Comparison of ENCODE assay signal across 17 mouse cellular contexts in the genomic region with DNA sequence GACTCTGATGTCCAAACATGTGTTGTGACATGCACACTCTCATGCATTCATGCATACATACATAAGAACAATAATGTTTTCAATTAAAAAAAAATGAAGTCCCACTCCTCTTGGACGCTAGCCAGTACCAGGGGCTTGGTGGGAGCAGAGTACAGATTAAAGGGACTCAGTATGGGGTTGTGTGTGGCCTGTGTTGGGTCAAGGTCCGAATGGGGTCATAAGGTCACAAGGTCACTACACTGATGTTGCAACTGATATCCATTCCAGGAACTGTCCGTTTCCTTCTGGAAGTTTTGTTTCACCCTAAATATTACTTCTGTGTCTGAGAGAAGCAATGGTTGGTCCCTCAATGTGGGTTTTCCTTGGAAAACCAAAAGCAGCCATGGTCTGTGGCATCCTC.
"Had no signal": no experiment of that assay in that cellular context is flagged by ENCODE, and none has a peak within 500 bp of the region (broad histone marks: within the 10 kb centered on the region; RNA-seq: fewer than 3 reads in every experiment).

No protein-coding gene starts in this region.

- H3K27ac ChIP-seq: liver, embryonic 14.5 days; lung, embryonic 15.5 days; macrophage; midbrain, embryonic 12.5 days; midbrain, embryonic 15.5 days; neural tube, embryonic 12.5 days; stomach, embryonic 15.5 days; stomach, postnatal 0 days had no signal

- H3K4me2 ChIP-seq: lung, embryonic 15.5 days; midbrain, embryonic 12.5 days; midbrain, embryonic 15.5 days; neural tube, embryonic 12.5 days; stomach, embryonic 15.5 days had no signal

- ATAC-seq: lung, postnatal 0 days; midbrain, embryonic 15.5 days had no signal

- DNase-seq: lung, adult 2 months; lung, postnatal 14 days; lung, postnatal 36 days; right cerebral cortex, postnatal 14 days; thymus, adult 2 months; thymus, postnatal 25 days; thymus, postnatal 4 days had no signal

- H3K4me1 ChIP-seq: megakaryocyte, embryonic 14.5 days had no signal

- H3K27me3 ChIP-seq: lung, embryonic 15.5 days; midbrain, embryonic 12.5 days; midbrain, embryonic 15.5 days; neural tube, embryonic 12.5 days; stomach, embryonic 15.5 days had no signal

- H3K4me3 ChIP-seq: lung, embryonic 15.5 days; megakaryocyte, embryonic 14.5 days; midbrain, embryonic 12.5 days; midbrain, embryonic 15.5 days; neural tube, embryonic 12.5 days; stomach, embryonic 15.5 days had no signal

- H3K36me3 ChIP-seq: lung, embryonic 15.5 days; midbrain, embryonic 12.5 days; midbrain, embryonic 15.5 days; neural tube, embryonic 12.5 days; stomach, embryonic 15.5 days had no signal

- H3K9ac ChIP-seq: liver, embryonic 14.5 days; lung, embryonic 15.5 days; midbrain, embryonic 12.5 days; midbrain, embryonic 15.5 days; neural tube, embryonic 12.5 days; stomach, embryonic 15.5 days had no signal

- H3K9me3 ChIP-seq: lung, embryonic 15.5 days; megakaryocyte, embryonic 14.5 days; midbrain, embryonic 12.5 days; midbrain, embryonic 15.5 days; neural tube, embryonic 12.5 days; stomach, embryonic 15.5 days had no signal
